Mouse (Mus musculus): ENCODE measurements around the gene Atf7ip. TPM values are rescaled to one million over a fixed set of nuclear protein-coding genes. Genes with fewer than 3 reads are reported as not detected.
A peak's percentile ranks its signal among the peaks of the same experiment; 100 is the strongest.

Gene Atf7ip
- polyA plus RNA-seq, 1 experiment from 2014 or later = 50.9 TPM

DNA sequence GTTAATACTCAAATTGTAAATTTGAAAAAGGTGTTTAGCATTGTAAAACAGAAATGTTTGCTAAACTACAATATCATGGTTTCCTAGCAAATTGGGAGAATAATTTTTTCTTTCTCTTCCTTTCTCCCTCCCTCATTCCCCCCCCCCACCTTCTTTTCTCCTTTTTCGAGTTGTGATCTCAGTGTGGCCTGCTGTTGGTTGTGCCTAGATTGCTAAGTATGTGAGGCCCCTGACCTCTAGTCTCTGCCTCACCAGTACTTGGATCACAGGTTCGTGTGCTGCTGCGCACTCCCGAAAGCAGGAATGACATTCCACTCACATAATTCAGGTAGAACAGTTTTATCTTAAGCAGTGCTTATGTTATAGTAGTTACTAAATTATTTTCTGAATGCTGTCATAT lies 27.8 kb downstream of the Atf7ip start:
- DNase-seq (ENCODE audit: low spot score) = no peak
- no peak overlapping the region for H3K27ac ChIP-seq (replicated peaks)
- peaks cover 25% of the 10 kb centered on the region for H3K36me3 ChIP-seq (replicated peaks)
- no peak overlapping the region for H3K4me3 ChIP-seq
- H3K27me3 ChIP-seq (replicated peaks; ENCODE audit: low read depth, poor library complexity, severe bottlenecking) = no peaks in the 10 kb centered on the region
- WGBS = 72% methylated on average over 4 of the region's 4 CpGs
- H3K9me3 ChIP-seq = no peaks in the 10 kb centered on the region
- H3K4me1 ChIP-seq = peaks cover 35% of the 10 kb centered on the region

DNA sequence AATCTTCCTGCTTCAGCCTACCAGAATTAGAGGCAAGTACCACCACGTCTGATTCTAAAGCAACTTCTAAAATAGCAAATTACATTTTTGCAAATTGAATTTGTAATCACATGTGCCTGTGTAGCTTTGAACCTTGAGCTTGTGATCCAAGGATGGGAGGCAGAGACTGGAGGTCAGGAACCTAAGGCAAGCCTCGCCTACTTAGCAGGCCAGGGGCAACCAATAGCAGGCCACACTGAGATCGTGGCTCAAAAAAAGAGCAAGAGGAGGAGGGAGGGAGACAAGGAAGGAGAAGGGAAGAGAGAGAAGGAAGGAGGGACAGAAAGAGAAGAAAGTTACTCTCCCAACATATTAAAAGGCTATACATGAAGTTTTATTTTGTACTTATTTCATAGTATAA lies 28.5 kb downstream of the Atf7ip start:
- DNase-seq (ENCODE audit: low spot score) = no peak
- Histone ChIP-seq H3K27me3 (replicated peaks; ENCODE audit: low read depth, poor library complexity, severe bottlenecking) (no peaks in the 10 kb centered on the region), H3K27ac (replicated peaks) (peak overlapping the region; percentile 54), H3K36me3 (replicated peaks) (peaks cover 31% of the 10 kb centered on the region), H3K4me1 (peaks cover 32% of the 10 kb centered on the region), H3K4me3 (no peak overlapping the region), H3K9me3 (no peaks in the 10 kb centered on the region)
- 48% methylated on average over 3 of the region's 3 CpGs for WGBS

DNA sequence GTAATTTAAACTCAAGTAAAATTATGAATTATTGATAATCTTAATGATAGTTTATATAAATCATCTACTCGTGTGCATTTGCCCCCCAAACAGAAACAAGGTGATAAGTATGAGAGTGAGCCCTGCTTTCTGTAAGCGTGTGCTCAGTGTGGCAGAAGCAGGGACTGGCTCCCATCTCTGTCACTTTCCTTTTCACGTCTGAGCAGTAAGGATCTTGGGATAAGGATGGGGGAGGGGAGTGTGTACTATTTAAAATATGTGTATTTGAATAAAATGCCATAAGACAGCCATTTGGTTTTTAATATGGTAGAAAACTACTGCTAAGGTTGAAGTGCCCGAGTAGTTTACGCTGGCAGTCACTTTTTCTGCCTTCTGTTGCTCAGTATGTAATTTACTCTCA lies 29.2 kb downstream of the Atf7ip start:
- 71% methylated on average over 5 of the region's 5 CpGs for WGBS
- DNase-seq (ENCODE audit: low spot score) = no peak
- H3K36me3 ChIP-seq (replicated peaks) = peaks cover 38% of the 10 kb centered on the region
- H3K9me3 ChIP-seq = no peaks in the 10 kb centered on the region
- H3K4me1 ChIP-seq = peaks cover 32% of the 10 kb centered on the region
- H3K27ac ChIP-seq (replicated peaks) = no peak overlapping the region
- no peaks in the 10 kb centered on the region for H3K27me3 ChIP-seq (replicated peaks; ENCODE audit: low read depth, poor library complexity, severe bottlenecking)
- no peak overlapping the region for H3K4me3 ChIP-seq

DNA sequence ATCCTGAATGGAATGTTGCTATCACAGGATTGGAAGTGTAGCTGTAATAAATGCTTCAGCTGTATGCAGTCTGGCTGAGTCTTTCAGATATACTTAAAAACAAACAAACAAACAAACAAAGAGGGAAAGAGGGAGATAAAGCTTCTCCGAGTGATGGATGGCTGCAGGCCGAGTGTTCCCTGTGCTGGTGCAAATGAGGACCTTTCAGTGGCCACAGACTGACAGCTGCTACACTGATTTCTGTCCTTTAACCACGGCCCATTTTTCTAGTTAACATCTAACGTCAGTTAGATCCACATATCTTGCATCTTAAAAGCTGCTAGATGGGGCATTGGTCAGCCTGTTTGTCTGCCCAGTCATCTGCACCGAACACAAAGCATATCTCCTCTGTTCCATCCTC lies 30.2 kb downstream of the Atf7ip start:
- no peak overlapping the region for H3K4me3 ChIP-seq
- peaks cover 48% of the 10 kb centered on the region for H3K36me3 ChIP-seq (replicated peaks)
- H3K4me1 ChIP-seq = peaks cover 35% of the 10 kb centered on the region
- peak overlapping the region; percentile 30; the same call in 1 of the 2 replicates for H3K27ac ChIP-seq (replicated peaks)
- WGBS = 75% methylated on average over 5 of the region's 5 CpGs
- H3K9me3 ChIP-seq = no peaks in the 10 kb centered on the region
- no peaks in the 10 kb centered on the region for H3K27me3 ChIP-seq (replicated peaks; ENCODE audit: low read depth, poor library complexity, severe bottlenecking)
- DNase-seq (ENCODE audit: low spot score) = no peak

DNA sequence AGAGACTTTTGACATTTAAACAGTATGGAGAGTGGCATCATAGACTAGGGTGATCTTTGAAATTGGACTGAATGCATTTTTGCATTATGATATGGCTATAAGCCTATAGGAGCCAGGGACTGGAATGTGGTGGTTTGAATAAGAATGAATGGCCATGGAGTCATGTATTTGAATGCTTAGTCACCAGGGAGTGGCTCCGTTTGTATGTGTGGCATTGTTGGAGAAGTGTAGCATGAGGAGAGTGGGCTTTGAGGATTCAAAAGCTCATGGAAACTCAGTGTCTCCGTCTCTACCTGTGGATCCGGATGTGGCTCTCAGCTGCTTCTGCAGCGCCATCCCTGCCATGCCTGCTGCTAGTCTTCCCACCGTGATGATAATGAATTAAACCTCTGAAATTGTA lies 35.4 kb downstream of the Atf7ip start:
- Histone ChIP-seq H3K36me3 (replicated peaks) (peaks cover 50% of the 10 kb centered on the region), H3K27me3 (replicated peaks; ENCODE audit: low read depth, poor library complexity, severe bottlenecking) (no peaks in the 10 kb centered on the region), H3K4me3 (no peak overlapping the region), H3K27ac (replicated peaks) (peak overlapping the region; percentile 52), H3K4me1 (peaks cover 32% of the 10 kb centered on the region), H3K9me3 (no peaks in the 10 kb centered on the region)
- DNase-seq (ENCODE audit: low spot score) = no peak
- 43% methylated on average over 5 of the region's 5 CpGs for WGBS

DNA sequence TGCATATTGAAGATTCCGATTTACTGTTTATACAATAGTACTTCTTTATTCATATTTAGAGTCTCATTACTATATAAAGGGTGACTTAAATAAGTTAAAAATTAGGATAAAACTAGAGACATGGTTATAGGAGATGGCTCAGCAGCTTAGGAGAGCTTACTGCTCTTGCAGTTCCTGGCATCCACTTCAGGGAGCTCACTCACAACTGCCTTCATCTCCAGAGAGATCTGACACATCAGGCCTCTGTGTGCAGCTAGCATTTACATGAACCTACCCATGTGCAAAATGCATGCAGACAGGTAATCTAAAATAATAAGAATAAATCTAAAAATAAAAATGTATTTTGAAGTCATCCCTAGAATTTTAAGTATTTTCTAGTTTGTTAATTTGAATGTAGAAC lies 36.1 kb downstream of the Atf7ip start:
- Histone ChIP-seq H3K4me3 (no peak overlapping the region), H3K4me1 (peaks cover 33% of the 10 kb centered on the region), H3K36me3 (replicated peaks) (peaks cover 45% of the 10 kb centered on the region), H3K27me3 (replicated peaks; ENCODE audit: low read depth, poor library complexity, severe bottlenecking) (no peaks in the 10 kb centered on the region), H3K9me3 (no peaks in the 10 kb centered on the region), H3K27ac (replicated peaks) (peak overlapping the region; percentile 52)
- 86% methylated on average over 1 of the region's 1 CpGs for WGBS
- no peak for DNase-seq (ENCODE audit: low spot score)

DNA sequence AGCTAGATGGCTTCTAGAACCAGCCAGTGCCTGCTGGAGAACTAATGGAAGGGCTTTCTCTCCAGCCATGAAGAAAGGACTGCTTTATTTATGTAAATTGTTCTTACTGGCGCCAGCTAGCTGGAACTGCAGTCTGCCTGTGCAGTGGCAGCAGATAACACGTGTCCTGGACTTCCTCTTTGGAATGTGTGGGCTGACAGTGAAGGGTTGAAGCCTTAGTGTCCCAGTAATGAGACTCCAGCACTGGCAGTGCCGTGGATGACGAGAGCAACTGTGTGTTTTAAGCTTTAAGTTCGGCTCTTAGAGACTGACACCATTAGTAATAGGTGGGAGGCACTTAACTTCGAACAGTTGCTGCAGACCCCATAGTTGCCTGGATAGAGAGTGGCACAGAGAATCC lies 37.2 kb downstream of the Atf7ip start:
- DNase-seq (ENCODE audit: low spot score) = peak; percentile 75
- peaks cover 35% of the 10 kb centered on the region for H3K36me3 ChIP-seq (replicated peaks)
- no peaks in the 10 kb centered on the region for H3K27me3 ChIP-seq (replicated peaks; ENCODE audit: low read depth, poor library complexity, severe bottlenecking)
- H3K4me3 ChIP-seq = peak overlapping the region; percentile 18; the same call in 1 of the 2 replicates
- 13% methylated on average over 6 of the region's 6 CpGs for WGBS
- H3K27ac ChIP-seq (replicated peaks) = peak overlapping the region; percentile 81
- peaks cover 36% of the 10 kb centered on the region for H3K4me1 ChIP-seq
- no peaks in the 10 kb centered on the region for H3K9me3 ChIP-seq

DNA sequence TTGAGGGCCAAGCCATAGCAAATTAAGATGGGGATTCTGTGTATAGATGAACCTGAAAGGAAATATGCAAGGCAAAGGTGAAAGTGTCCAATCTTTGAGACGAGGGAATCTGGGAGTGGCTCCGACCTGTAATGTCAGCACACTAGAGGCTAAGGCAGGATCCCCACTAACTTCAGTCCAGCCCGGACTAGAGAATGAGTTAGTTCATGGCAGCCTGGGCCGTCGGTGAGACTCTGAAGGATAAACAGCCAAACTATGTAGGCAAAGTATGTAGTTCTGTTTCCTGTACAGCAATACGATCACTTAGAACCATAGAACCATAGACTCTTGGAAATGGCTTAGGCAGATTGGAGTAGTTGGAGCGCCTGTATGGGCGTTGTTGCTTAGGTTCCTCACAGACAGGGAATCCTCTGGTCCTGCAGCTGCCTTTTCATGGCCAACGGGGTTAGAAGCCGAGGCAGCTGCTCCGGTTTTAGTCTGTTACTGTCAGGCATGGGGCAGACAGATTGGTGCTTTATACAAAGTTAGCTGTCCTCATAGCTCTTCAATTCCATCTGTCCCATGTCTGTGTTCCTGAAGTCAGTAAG lies 39.4 kb downstream of the Atf7ip start:
- no peak for DNase-seq (ENCODE audit: low spot score)
- Histone ChIP-seq H3K27ac (replicated peaks) (0 out of 2 replicates have a peak overlapping the region, but pooled peaks have one; percentile 36), H3K9me3 (no peaks in the 10 kb centered on the region), H3K4me3 (no peak overlapping the region), H3K4me1 (peaks cover 39% of the 10 kb centered on the region), H3K36me3 (replicated peaks) (peaks cover 13% of the 10 kb centered on the region), H3K27me3 (replicated peaks; ENCODE audit: low read depth, poor library complexity, severe bottlenecking) (no peaks in the 10 kb centered on the region)
- WGBS = 86% methylated on average over 11 of the region's 11 CpGs

DNA sequence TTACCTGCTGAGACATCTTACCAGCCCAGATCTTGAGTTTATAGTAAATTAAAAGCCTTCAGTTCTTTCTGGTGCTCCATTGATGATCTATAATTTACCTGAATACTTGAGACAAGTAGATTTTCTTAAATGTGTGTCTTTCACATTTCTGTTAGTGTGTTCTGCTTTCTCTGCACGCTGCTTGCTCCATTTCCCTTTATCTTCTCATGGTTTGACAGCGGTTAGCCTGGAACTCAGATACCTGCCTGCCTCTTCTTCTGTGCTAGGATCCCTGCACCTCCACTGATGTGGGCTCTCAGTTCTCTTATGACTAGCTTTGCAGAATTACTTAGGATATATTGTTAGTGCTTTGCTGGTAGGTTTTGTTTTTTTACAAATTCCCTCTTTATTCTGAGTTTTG lies 40.3 kb downstream of the Atf7ip start:
- Histone ChIP-seq H3K4me1 (peaks cover 34% of the 10 kb centered on the region), H3K9me3 (no peaks in the 10 kb centered on the region), H3K27ac (replicated peaks) (no peak overlapping the region), H3K4me3 (no peak overlapping the region), H3K36me3 (replicated peaks) (peaks cover 4% of the 10 kb centered on the region; the same call in 1 of the 2 replicates), H3K27me3 (replicated peaks; ENCODE audit: low read depth, poor library complexity, severe bottlenecking) (no peaks in the 10 kb centered on the region)
- 93% methylated on average over 2 of the region's 2 CpGs for WGBS
- no peak for DNase-seq (ENCODE audit: low spot score)

DNA sequence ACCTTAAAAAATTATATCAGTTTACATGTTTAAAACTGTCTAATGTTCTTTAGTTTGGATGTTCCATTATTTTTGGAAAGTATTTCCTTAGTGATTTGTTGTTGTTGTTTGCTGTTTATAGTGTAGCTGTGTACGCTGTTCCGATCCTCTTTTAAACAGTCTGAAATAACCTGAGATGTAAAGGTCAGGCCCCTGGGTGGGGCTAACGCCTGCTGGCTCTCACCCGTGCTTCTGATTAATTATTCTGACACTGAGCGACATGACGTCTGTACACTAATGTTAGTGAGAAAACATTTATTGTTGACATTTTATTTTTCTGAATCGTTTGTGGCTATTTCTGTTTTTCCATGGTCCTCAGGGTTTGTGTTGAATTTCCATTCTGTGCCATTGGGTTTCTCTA lies 41.0 kb downstream of the Atf7ip start:
- Histone ChIP-seq H3K27me3 (replicated peaks; ENCODE audit: low read depth, poor library complexity, severe bottlenecking) (no peaks in the 10 kb centered on the region), H3K4me1 (peaks cover 27% of the 10 kb centered on the region), H3K27ac (replicated peaks) (no peak overlapping the region), H3K36me3 (replicated peaks) (no peaks in the 10 kb centered on the region), H3K4me3 (no peak overlapping the region), H3K9me3 (no peaks in the 10 kb centered on the region)
- WGBS = 58% methylated on average over 7 of the region's 7 CpGs
- no peak for DNase-seq (ENCODE audit: low spot score)

DNA sequence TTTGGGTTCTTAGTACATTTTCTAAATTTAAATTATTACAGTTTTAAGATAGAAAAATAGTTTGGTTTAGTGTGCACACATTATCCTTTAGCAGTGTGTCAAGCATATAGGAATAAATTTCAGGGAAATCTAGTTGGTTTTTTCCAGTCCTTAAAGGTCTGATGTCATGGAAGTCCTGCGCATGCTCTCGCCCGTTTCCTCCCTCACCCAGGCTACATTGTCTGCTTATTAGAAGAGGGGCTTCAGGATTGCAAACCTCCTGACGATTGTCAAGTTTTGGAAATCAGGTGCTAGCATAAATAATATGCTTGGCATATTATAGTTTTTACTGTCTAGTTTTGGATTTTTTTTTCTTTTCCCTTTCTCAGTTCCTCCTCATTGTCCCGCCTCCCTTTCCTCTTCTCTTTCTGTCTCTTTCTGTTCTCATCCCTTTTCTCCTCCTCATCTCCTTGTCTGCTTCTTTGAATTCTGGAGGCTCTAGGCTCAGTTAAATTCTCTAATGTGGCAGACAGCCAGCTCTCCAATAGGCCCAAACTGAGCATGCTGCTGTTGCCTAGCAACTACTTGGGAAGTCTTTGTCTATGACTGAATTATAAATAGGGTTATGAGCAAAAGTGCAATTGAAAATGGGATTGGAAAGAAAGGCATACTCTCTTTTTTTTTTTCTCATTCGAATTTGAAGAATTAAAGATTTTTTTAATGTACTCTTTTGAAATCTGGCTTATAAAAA lies 42.2 kb downstream of the Atf7ip start:
- peak overlapping the region; percentile 45 for H3K27ac ChIP-seq (replicated peaks)
- WGBS = 82% methylated on average over 6 of the region's 6 CpGs

DNA sequence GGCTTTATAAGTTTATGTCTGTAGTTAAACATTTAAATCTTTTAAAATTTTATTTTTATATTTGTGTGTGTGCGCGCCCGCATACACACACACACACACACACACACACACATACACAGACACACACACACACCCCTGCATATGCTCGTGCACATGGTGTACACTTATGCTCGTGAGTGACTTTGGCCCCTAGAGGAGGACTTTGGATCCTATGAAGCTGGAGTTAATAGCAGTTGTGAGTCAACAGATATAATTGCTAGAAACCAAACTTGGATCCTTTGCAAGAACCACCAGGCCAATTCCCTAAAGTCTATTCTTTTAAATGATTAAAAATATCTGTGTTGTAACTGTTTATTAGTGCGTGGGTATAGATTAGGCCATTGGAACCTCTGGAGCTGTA lies 42.8 kb downstream of the Atf7ip start:
- no peak overlapping the region for H3K27ac ChIP-seq (replicated peaks)
- 92% methylated on average over 6 of the region's 6 CpGs for WGBS
- no peaks in the 10 kb centered on the region for H3K27me3 ChIP-seq (replicated peaks; ENCODE audit: low read depth, poor library complexity, severe bottlenecking)
- H3K4me3 ChIP-seq = no peak overlapping the region
- H3K4me1 ChIP-seq = peaks cover 19% of the 10 kb centered on the region
- H3K9me3 ChIP-seq = no peaks in the 10 kb centered on the region
- no peak for DNase-seq (ENCODE audit: low spot score)
- H3K36me3 ChIP-seq (replicated peaks) = no peaks in the 10 kb centered on the region

More for the DNA sequence above, 42.2 kb downstream of the Atf7ip start:
- Histone ChIP-seq H3K9me3 (no peaks in the 10 kb centered on the region), H3K4me3 (no peak overlapping the region), H3K27me3 (replicated peaks; ENCODE audit: low read depth, poor library complexity, severe bottlenecking) (no peaks in the 10 kb centered on the region), H3K4me1 (peaks cover 19% of the 10 kb centered on the region), H3K36me3 (replicated peaks) (no peaks in the 10 kb centered on the region)
- DNase-seq (ENCODE audit: low spot score) = no peak

DNA sequence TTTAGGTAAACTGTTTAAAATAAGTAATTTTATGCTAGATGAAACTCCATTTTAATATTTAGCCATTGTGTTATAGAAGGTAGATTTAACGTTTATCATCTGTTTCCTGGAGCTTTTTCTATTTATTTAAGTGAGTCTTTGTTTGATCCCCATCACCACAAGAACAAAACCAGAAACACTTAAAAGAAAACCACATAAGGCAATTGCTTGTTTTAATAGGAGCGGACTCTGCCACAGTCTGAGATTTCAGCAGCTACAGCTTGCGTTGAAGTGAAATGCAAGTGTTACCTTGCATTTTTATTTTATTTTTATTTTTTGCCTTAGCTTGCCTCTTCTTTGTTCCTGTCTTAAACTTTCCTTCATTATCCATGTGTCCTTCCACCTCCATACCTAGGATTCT lies 43.6 kb downstream of the Atf7ip start:
- no peak overlapping the region for H3K27ac ChIP-seq (replicated peaks)
- no peak overlapping the region for H3K4me3 ChIP-seq
- no peaks in the 10 kb centered on the region for H3K27me3 ChIP-seq (replicated peaks; ENCODE audit: low read depth, poor library complexity, severe bottlenecking)
- peaks cover 20% of the 10 kb centered on the region for H3K4me1 ChIP-seq
- 83% methylated on average over 3 of the region's 3 CpGs for WGBS
- no peak for DNase-seq (ENCODE audit: low spot score)
- no peaks in the 10 kb centered on the region for H3K9me3 ChIP-seq
- H3K36me3 ChIP-seq (replicated peaks) = no peaks in the 10 kb centered on the region
